Mouse (Mus musculus): ENCODE measurements around the gene Pdlim5.

DNA sequence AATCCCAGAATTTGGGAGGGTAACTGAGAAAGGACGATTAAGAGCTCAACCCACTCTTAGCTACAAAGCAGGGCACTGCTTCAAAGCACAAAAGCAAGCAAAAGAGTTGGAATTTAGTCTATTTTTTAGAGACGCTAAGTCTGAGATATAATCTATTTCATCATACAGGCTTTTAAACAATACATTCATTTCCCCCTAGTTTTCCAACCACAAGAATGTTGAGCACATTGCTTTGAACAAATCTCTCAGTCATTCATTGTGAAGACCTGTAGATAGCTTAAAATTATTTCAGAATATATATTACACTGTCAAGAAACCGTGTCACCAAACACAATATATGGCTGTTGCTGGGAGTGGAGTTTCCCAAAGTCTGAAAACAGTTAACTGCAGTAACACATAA lies 65.1 kb downstream of the Pdlim5 start:
- TF ChIP-seq CTCF (IDR thresholded peaks at IDR 0.05; ENCODE audit: low read depth) (no peak), EP300 (optimal IDR thresholded peaks at IDR 0.05) (no peak)

Data from stomach, postnatal 0 days (tissue).